Mouse (Mus musculus): ENCODE results near the gene Pkdcc. TPM values are rescaled to one million over a fixed set of nuclear protein-coding genes. Genes with fewer than 3 reads are reported as not detected.

The Pkdcc gene
- 1 to 10 TPM; 6.2 to 7.1 TPM for total RNA-seq (2023)

GRCm38 (mm10) chr17:83214674-83215528 lies at the start of gene Pkdcc:
Gene Pkdcc, plus strand, starts transcription at chr17:83215292.

Other genes with a start within 250 kb of the Pkdcc start
- gene Eml4, start 135.6 kb downstream of the Pkdcc start, total RNA-seq (2023): 10 to 100 TPM; 20.1 to 23.0 TPM

Data from neutrophil, adult 59 days (primary cell).